Comparison of ENCODE assay signal across 14 mouse cellular contexts in the genomic region with DNA sequence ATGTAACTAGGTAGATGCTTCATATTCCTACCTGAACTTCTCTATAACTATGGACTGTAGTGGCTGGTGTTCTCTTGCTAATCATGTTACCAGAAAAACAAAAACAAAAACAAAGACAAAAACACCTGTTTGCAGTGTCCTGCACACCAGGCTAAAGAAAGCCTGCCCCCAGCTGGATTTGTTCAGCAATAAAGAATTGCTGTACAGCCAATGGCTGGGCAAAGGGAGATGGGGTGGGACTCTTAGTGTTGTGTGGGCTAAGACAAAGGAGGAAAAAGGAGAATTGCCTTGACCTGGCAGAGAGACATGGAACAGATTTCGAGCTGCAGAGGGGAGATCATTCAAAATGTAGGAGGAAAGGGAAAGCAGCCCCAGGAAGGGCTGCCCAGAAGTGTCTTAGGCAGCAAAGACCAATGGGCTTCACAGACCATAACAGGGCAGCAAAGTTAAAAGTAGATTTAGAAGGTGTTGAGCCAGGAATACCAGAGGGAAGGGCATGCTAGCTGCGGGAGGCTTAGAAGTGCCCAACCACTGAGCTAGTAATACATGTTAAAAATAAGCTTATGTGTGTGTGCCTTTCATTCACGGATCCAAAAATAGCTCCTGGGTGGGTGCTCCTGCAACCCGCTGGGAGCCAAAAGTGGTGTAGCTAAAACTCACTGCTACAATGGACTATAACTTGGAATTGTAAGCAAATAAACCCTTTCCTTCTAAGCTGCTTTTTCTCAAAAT. TPM values are rescaled to one million over a fixed set of nuclear protein-coding genes. Genes with fewer than 3 reads are reported as not detected.
DNase-seq lines count a peak whose midpoint lies in the region; ATAC-seq and TF ChIP-seq lines count a peak whose summit lies in the region.
"Had no signal": no experiment of that assay in that cellular context is flagged by ENCODE, and none has a peak within 500 bp of the region (broad histone marks: within the 10 kb centered on the region; RNA-seq: fewer than 3 reads in every experiment).

No protein-coding gene starts in this region.

- H3K4me1 ChIP-seq in intestine, postnatal 0 days (replicated peaks; ENCODE audit: control insufficient read depth, insufficient read depth, low read length) = no peaks in the 10 kb centered on the region
- H3K4me1 ChIP-seq in intestine, embryonic 15.5 days (replicated peaks) = no peaks in the 10 kb centered on the region
- H3K4me1 ChIP-seq in heart, embryonic 12.5 days (replicated peaks) = no peaks in the 10 kb centered on the region
- H3K4me1 ChIP-seq: liver, embryonic 13.5 days had no signal

- no peaks in the 10 kb centered on the region for H3K9me3 ChIP-seq in intestine, postnatal 0 days (ENCODE audit: control insufficient read depth)
- no peaks in the 10 kb centered on the region for H3K9me3 ChIP-seq in intestine, embryonic 15.5 days
- no peaks in the 10 kb centered on the region for H3K9me3 ChIP-seq in heart, embryonic 12.5 days (replicated peaks)
- H3K9me3 ChIP-seq: liver, embryonic 13.5 days had no signal

- 48% methylated on average over 4 of the region's 4 CpGs for WGBS in intestine, postnatal 0 days
- WGBS in intestine, embryonic 15.5 days = 62% methylated on average over 4 of the region's 4 CpGs
- 40% methylated on average over 4 of the region's 4 CpGs for WGBS in heart, embryonic 12.5 days

- DNase-seq in lung, postnatal 14 days = peak; percentile 1
- no peak for DNase-seq in lung, adult 18-20 months
- DNase-seq in skeletal muscle tissue, adult 2 months (ENCODE audit: low read depth, low spot score) = peak; percentile 54
- no peak for DNase-seq in cerebellum, adult 8-10 months
- DNase-seq: cerebellum, adult 18-20 months; embryo, embryonic 11 days; liver, embryonic 13.5 days had no signal

- no peaks in the 10 kb centered on the region for H3K27me3 ChIP-seq in intestine, postnatal 0 days (replicated peaks; ENCODE audit: control insufficient read depth, insufficient read depth, low read length)
- H3K27me3 ChIP-seq in intestine, embryonic 15.5 days (replicated peaks) = no peaks in the 10 kb centered on the region
- no peaks in the 10 kb centered on the region for H3K27me3 ChIP-seq in heart, embryonic 12.5 days (replicated peaks)

- H3K36me3 ChIP-seq in intestine, postnatal 0 days (ENCODE audit: control insufficient read depth, insufficient read depth) = no peaks in the 10 kb centered on the region
- H3K36me3 ChIP-seq in intestine, embryonic 15.5 days = no peaks in the 10 kb centered on the region
- no peaks in the 10 kb centered on the region for H3K36me3 ChIP-seq in heart, embryonic 12.5 days
- H3K36me3 ChIP-seq: liver, embryonic 13.5 days had no signal

- peak; percentile 30 for TF ChIP-seq CTCF in intestine, postnatal 0 days (IDR thresholded peaks at IDR 0.05; ENCODE audit: low read depth)

- H3K4me2 ChIP-seq in intestine, postnatal 0 days (replicated peaks; ENCODE audit: low read depth) = no peak overlapping the region
- no peak overlapping the region for H3K4me2 ChIP-seq in intestine, embryonic 15.5 days (replicated peaks)
- H3K4me2 ChIP-seq in heart, embryonic 12.5 days = peak overlapping the region; percentile 38
- H3K4me2 ChIP-seq: liver, embryonic 13.5 days had no signal

- H3K27ac ChIP-seq in intestine, postnatal 0 days (ENCODE audit: low read depth, low read length) = no peak overlapping the region
- H3K27ac ChIP-seq in intestine, embryonic 15.5 days = no peak overlapping the region
- H3K27ac ChIP-seq in heart, embryonic 12.5 days (ENCODE audit: poor library complexity, severe bottlenecking) = peak overlapping the region; percentile 87
- H3K27ac ChIP-seq: left cerebral cortex, adult 2 months; liver, embryonic 13.5 days; macrophage had no signal

- no peak for ATAC-seq in intestine, postnatal 0 days
- ATAC-seq in intestine, embryonic 15.5 days = no peak
- ATAC-seq in heart, embryonic 12.5 days (ENCODE audit: insufficient number of reproducible peaks, low FRiP score) = no peak

- no peak overlapping the region for H3K4me3 ChIP-seq in intestine, postnatal 0 days (ENCODE audit: low read depth, low read length)
- no peak overlapping the region for H3K4me3 ChIP-seq in intestine, embryonic 15.5 days (replicated peaks)
- H3K4me3 ChIP-seq in heart, embryonic 12.5 days = no peak overlapping the region
- H3K4me3 ChIP-seq: left cerebral cortex, adult 2 months; liver, embryonic 13.5 days had no signal

- no peak overlapping the region for H3K9ac ChIP-seq in intestine, postnatal 0 days (ENCODE audit: low read depth, low read length)
- H3K9ac ChIP-seq in intestine, embryonic 15.5 days = no peak overlapping the region
- H3K9ac ChIP-seq in heart, embryonic 12.5 days = no peak overlapping the region
- H3K9ac ChIP-seq: liver, embryonic 13.5 days had no signal

RNA-seq across cellular contexts. Expression of gene Opn1mw, which starts 23.6 kb away (rescaled TPM):
- not detected in 2 replicates for polyA plus RNA-seq in intestine, postnatal 0 days (2015; fragmentation: Nextera tagmentation; extraction: Ambion mirVana)
- polyA plus RNA-seq in intestine, embryonic 15.5 days (2015; fragmentation: Nextera tagmentation; extraction: Ambion mirVana) = not detected in 2 replicates
- not detected in 2 replicates for polyA plus RNA-seq in heart, embryonic 12.5 days (2016; fragmentation: Nextera tagmentation; extraction: Ambion mirVana)
- polyA plus RNA-seq: intestine, embryonic 14.5 days; liver, embryonic 13.5 days; macrophage; small intestine, adult 2 months had no signal

RNA-seq across cellular contexts. Expression of gene Mecp2, which starts 31.5 kb away (rescaled TPM):
- 7.9 and 8.5 TPM in 2 replicates for polyA plus RNA-seq in intestine, postnatal 0 days (2015; fragmentation: Nextera tagmentation; extraction: Ambion mirVana)
- polyA plus RNA-seq in intestine, embryonic 15.5 days (2015; fragmentation: Nextera tagmentation; extraction: Ambion mirVana) = 10.7 and 10.9 TPM in 2 replicates
- 12.0 and 14.0 TPM in 2 replicates for polyA plus RNA-seq in heart, embryonic 12.5 days (2016; fragmentation: Nextera tagmentation; extraction: Ambion mirVana)

Comparison
In these comparisons a context has a peak if more than half of its experiments do, and no peak if none do; other contexts are left out.
1. DNase-seq: peak in lung, postnatal 14 days (single experiment) and skeletal muscle tissue, adult 2 months (single experiment); none in lung, adult 18-20 months (0 of 2) and cerebellum, adult 8-10 months (single experiment).